Mouse (Mus musculus) left cerebral cortex, postnatal 10 days (tissue): ENCODE results near the gene Tmc7. TPM values are rescaled to one million over a fixed set of nuclear protein-coding genes. Genes with fewer than 3 reads are reported as not detected.

ENCODE experiments used
- DNase-seq, 2 experiments: peaks; one replicate each; pipeline ENCODE4 v3.0.0; 2021 to 2022; ENCODE audit warnings: low spot score in 2 of 2, mixed read lengths in 1 of 2; ENCODE audit errors: extremely low spot score in 1 of 2
- intact Hi-C: fragments of 180-260 bp; cut with DNase I; formaldehyde crosslinking; loops from one replicate; pipeline ENCODE4 v1.15.1; 2025
- total RNA-seq, 2 experiments: library from RNA; stranded (reverse); gene quantifications; 2 replicates each; pipeline ENCODE4 v1.2.3; 2021

Gene Tmc7
- 10 to 100 TPM; 15.5 to 17.1 TPM for total RNA-seq

DNA sequence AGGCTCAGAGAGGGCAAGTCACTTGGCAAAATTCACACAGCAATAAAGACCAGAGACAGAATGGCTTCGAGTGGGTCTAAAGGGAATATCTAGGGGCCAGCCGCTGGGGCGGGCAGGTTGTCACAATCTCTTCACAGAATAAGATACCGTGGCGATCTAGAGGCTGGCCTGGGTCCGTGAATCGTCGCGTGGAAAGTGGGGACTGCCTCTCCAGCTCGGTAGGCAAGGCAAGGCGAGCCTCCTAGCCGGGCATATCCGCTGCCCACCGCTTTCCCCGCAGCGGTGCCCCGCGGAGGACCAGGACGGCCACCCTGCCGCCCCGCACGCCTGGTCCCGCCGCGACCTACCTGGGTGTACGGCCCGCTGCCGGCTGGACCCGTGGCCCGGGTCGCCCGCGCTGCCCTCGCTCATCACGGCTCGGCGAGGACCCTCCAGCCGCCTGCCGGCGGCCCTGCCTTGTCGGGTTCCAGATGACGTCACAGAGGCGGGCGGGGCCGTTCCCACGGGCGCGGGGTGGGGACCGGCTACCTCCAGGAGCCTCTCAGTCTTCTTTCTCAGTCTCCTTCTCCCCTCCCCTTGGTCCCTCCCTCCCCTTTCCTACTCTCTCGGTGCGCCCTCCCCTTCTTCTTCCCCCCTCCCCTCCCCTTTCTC lies at the start of gene Tmc7:
Tmc7 (minus strand) TSS at position 480 of the 651 bp plus-strand sequence.
- intact Hi-C loops, result no loop called here
- DNase-seq, result peak; percentile 77 to 90

DNA sequence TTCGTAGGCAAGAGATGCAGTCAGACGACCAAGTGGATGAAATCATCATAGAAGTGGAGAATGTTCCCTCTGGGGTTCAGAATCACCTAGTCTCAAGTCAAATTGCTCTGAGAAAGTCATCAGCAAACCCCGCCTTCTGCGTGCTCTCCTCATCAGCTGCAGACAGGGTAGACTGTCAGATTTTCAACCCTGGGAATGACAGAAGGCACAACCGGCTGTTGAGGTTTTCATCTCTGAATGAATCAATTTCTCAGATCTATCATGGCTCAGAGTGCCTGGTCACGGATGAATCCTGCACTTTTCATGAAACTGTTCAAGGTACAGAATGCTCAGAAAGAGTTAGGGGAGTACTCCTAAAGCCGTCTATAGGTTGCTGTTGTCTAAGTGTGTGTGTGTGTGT lies 49.4 kb upstream of the Tmc7 start:
- intact Hi-C loops, result no loop called here
- DNase-seq, result no peak

DNA sequence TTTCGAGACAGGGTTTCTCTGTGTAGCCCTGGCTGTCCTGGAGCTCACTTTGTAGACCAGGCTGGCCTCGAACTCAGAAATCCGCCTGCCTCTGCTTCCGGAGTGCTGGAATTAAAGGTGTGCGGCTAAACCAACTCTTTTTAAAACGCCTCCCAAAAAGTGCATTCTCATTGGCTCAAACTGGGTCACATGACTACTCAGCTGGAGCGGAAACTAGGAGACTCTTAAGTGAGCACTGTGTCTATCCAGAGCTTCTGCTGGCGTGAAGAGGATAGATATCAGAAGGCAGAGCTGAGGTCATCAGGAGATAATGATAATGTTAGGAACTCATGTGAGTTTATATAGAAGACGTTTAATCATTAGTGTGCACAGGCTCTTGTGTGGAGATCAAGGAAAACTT lies 48.6 kb upstream of the Tmc7 start:
- intact Hi-C loops, result no loop called here
- no peak for DNase-seq

DNA sequence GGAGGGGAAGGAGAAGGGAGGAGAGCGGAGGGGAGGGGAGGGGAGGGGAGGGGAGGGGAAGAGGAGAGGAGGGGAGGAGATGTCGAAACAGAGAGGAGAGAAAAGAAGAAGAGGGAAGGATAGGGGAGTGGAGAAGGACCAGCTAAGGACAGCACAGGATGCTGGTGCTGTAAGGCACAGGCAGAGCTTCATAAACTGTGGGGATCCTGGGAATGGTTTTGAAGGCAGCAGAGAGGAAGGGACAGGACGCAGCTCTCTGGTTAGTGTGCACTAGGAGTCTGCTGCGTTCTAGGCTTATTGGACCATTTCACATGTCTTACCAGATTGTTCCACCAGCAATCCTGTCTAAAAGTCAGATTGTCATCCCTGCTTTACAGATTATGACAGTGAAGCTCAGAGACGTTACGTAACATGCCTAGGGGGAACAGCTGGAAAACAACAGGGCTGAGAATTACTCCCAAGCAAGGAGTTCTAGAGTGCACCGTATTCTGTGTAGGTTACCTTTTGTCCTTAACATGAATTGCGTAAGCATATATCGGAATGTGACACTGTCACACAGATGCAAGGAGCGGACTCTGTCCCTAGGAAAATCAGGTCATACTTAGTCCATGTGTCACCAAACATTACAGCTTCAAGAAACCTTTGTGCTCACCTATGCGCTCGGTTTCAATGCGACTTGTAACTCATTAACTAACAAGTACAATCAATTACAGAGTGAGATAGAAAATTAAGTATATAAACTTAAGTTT lies 43.2 kb upstream of the Tmc7 start:
- DNase-seq, result no peak
- intact Hi-C loops, result no loop called here

DNA sequence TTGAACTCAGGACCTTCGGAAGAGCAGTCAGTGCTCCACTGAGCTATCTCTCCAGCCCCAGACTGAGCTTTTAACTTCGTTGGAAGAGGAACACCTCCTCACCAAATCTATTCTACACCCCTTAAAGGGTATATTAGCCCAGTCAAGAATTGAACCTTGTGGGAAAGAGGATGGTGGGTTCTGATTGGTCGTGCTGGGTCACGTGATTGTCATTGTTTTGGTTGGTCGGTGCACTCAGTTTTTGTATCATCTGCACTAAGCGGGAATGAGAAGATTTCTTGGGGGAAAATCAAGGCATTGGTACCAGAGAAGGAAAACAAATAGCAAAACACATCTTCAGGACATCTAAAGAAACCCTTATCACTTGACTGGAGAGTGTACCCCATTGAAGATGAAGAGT lies 36.6 kb upstream of the Tmc7 start:
- no peak for DNase-seq
- intact Hi-C loops, result no loop called here

DNA sequence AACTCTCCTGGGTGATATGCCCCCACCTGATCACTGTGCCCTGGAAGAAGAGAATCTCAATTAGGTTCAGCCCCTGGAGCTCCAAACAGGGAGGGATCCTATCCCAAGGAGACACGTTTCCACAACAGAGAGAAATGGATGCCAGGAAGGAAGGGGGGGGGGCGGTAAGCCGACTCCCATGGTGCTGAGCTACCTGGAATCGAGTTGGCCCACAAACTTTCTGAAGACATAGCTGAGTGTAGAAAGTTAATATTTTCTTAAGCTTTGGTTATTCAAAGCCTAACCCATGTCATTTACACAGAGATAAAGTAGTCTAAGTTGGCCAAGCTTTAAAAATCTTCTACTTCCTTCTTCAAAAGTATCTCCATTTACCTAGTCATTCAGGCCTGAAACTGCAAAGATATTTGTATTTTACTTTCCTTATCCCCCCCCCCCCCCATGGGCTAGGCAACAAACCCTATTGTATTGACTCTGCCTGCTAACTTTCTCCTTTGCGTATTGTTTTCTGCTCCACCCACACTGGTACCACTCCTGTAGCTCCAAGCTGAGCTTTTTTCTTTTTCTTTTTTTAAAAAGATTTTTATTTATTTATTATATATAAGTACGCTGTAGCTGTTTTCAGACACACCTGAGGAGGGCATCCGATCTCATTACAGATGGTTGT lies 35.8 kb upstream of the Tmc7 start:
- no peak for DNase-seq
- intact Hi-C loops, result no loop called here

DNA sequence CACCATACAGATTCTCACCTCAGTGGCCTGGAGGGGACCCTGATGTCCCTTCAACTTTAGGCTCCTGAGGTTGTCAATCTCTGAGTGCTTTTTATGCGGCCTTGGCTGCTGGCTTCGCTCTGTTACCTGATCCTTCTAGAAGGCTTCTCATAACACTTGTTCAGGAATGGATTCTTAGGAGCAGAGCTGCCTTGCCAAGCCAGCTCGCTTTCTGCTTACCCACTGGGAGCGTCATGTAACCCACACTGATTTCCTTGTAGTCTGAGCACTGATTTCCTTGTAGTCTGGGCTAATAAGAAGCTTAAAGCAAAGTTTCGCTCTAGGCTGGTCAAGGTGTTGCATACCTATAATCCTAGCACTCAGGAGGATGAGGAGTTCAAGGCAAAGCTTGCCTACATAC lies 33.6 kb upstream of the Tmc7 start:
- intact Hi-C loops, result no loop called here

DNA sequence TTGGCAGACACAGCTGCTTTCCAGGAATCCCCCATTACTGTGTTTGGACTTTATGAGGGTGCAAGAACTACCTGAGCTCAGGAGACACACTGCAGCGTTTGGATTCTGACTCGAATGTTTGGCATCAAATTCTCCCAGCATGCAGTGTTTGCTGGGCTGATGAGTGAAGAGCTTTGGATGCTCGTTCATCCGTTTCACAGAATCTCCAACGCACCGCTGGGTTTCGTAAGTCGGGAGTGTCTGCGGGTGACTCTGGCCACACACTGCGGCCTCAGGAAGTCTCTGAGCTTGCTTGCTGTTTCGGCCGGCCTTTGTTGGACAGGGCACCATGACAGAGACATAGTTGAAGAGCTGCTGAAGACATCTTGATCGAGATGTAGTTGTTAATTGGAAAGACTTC lies 29.5 kb upstream of the Tmc7 start:
- intact Hi-C loops, result no loop called here
- DNase-seq, result no peak

More for the DNA sequence above, 33.6 kb upstream of the Tmc7 start:
- no peak for DNase-seq

DNA sequence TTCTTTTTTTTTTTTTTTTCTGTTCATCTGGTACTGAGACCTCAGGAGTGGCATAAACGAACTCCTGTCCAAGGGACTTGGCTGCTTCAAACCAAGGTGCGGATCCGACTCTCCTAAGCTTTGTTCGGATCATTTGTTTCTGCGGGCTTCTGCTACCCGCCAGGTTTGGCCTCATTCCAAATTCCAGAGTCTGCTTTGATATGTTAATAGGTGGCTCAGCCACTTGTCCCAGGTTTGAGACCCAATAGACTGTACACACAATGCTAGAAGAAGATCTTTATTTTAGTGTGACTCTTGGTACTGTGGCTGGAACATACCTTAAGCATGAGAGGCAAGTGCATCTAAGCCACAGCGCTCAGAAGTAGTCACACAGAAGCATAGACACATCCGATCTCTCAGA lies 27.4 kb upstream of the Tmc7 start:
- intact Hi-C loops, result no loop called here
- DNase-seq, result no peak

DNA sequence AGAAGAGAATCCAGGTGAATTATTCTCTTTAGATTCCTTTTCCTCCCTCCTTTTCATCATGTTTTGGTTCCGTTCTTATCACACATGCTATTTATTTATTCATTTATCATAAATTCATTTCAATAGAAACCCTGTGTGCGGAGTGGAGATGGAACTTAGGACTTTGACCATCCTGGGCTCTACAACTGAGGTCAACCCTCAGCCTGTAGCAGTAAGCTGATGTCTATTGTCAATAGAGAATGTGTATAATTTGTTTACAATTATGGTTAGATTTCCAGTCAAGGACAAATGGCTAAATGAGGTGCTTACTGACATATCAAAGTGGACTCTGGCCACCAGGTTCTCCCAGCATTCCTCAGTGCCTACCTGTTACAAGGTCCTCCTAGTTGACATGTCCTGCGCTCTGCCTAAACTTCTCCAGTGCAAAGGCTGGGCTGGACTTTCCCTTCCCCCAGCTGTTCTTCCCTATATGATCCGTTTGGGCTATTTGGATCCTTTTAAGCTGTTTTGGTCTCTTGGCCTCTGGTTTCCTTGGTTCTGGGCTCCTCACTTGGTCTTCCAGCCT lies 26.7 kb upstream of the Tmc7 start:
- DNase-seq, result no peak
- intact Hi-C loops, result no loop called here

DNA sequence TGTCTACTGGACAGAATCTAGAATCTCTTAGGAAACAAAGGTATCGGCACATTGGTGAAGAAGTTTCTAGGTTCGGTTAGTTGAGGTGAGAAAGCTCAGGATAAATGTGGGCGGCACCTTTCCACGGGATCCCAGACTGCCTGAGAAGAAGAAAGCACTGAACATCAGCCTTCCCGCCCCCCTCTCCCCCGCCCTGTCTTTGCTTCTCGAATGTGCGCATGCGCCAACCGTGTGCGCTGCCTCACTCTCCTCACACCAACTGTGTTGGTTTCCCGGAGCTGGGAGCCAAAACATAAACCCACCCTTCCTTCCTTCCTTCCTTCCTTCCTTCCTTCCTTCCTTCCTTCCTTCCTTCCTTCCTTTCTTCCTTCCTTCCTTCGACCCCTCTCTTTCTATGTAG lies 26.2 kb upstream of the Tmc7 start:
- intact Hi-C loops, result no loop called here
- no peak for DNase-seq

DNA sequence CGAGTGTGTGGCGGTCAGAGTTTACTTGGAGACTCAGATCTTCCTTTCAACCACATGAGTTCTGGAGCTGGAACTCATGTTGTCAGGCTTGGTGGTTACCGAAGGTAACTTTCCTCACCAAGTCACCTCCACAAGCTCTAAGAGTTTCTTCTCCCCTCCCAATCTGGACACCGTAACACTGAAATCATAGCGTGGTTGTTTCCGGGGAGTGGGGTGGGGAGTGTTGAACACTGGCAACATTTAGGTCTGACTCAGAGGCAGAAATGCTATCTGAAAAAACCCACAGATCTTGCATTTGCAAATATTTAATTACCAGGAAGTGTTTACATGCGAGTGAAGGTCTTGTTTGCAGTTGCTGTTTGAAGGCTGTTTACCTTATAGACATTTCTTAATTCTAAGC lies 25.3 kb upstream of the Tmc7 start:
- intact Hi-C loops, result no loop called here

DNA sequence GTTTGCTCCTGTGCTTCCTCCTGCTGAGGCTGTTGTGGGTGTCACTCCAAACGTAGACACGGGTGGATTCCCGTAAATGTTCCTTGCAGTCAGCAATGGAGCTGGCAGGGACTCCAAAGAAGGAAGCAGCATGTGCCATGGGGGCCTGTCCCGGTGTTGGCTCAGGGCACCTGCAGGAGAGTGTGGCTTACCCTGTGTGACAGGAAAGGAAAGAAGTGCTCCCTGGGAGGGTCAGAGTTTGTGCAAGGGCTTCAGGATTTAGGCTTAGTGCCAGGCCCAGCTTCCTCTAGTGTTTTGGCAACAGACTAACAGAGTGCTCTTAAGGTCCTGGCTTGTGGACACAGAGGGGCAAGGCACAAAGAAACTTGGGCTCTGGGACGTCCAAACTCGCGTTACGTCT lies 20.3 kb upstream of the Tmc7 start:
- peak in 1 of 2 experiments; percentile 47 for DNase-seq
- intact Hi-C loops, result no loop called here

More for the DNA sequence above, 25.3 kb upstream of the Tmc7 start:
- DNase-seq, result no peak

DNA sequence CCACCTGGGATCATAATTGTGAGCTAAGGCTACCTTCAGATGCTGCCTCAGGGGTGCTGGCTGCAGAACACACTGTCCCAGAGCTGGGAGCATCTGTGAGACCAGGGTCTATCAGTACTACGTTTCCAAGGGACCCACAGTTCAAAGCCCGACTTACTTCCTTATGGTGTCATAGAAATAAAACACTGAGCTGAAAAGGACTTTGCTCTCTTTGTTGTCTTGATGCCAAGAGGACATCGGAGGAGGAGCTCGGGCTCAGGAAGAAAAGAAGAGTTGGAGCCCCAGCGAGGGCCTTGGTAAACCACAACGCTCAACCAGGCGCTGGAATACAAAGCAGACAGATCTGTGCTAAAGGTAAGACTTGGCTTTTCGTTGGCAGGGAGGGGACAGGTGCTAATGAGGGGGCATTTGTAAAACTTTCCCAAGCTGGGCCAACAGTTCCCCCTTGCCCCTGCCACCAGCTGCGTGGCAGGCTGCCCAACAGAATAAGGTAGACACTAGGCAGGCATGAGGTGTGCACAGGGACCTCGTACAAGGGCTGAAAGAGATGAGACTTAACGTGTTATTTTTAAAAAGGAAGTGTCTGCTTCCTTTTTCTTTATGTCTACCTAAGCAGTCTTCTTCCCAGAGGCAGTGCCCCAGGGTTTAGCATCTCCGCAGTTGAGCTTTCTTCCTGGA lies 15.6 kb upstream of the Tmc7 start:
- DNase-seq, result no peak
- intact Hi-C loops, result no loop called here

DNA sequence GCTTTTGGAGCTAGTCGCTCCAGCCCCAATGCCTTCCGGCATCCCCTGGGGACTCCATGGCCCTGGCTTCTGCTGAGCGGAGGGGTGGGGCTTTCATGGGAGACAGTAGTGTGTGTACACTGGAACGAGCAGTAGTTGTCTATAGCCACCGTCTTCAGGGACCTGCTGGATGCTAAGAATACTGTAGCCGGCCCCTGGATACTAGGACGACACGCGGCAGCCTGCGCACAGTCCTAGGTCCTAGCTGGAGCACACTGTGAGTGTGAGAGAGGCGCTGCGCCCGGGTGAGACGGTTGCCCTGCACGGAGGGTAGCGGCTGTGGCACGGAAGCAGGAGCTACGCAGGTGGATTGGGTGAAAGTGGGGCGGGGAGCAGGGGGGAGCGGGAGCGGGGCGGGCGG lies 12.7 kb upstream of the Tmc7 start, which contains the start of gene Tmc5:
Tmc5 (plus strand) TSS at position 97 of the 400 bp plus-strand sequence.
- no peak for DNase-seq
- intact Hi-C loops, result no loop called here

DNA sequence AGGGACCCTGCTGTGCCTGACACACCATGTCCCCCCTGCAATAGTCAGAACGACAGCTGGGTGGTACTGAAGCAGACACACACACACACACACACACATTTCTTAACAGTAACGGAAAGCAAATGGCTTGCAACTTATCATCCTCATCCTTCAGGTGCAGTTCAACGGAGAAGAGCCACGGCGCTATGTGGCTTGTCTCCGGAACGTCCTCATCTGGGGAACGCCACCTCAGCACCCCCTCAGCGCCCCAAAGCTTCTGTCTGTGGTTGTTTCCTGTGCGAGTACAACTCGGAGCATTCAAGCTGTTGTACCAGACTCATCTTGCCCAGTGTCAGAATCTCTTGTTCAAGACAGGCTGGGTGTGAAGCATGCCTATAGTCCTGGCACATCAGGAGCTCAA lies 11.7 kb upstream of the Tmc7 start:
- no peak for DNase-seq
- intact Hi-C loops, result no loop called here

DNA sequence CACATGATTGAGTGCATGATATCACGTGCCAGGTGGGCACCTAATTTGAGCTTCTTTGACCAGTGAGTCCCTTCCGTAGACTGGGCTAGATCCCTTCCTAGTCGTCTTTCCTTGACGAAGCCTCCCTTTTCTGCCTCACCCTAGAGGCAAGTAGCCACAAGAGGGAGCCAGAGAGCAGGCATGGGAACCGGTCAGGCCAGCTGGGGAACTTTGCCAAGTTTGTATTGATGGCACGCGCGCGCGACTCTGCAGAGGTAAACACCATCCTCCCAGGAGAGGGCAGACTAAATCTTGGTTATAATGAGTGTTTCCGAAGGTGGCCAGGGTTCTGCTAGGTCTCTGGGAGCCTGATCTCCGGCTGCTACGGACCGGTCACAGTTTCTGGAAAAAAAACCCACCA lies 10.7 kb upstream of the Tmc7 start:
- DNase-seq, result peak; percentile 90 to 96
- intact Hi-C loops, result loop anchor here (1.0 kb wide), 1 partner anchor 93 kb away; no protein-coding TSS in a partner anchor

DNA sequence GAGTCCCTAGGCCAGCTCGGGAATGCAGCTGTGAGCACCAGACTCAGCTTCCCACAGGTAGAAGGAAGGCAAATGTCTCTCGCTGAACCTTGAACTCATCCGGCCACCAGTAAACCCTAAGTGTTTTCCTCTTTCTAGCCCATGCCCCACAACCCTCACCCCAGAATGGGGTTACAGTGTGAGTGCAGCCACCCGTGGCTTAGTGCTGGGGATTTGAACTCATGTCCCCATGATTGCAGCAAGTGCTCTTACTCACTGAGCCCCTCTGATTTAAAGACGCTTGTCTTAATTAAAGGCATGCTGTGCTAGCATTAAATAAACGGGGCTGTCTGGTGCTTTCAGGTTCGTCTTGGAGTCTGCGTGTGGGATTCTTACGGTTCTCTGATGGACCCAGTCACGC lies 10.1 kb upstream of the Tmc7 start:
- no peak for DNase-seq
- intact Hi-C loops, result loop anchor here (1.0 kb wide), 1 partner anchor 94 kb away; no protein-coding TSS in a partner anchor
